Mouse (Mus musculus) spleen, adult 2 months (tissue): ENCODE results near the gene Cltc.

Experiments
- CTCF ChIP-seq: fragments of 200-500 bp; IDR thresholded peaks from 2 replicates; pipeline ENCODE4 v1.5.1; 2011; ENCODE audit warnings: mild to moderate bottlenecking, inconsistent platforms; ENCODE audit not compliant: insufficient read depth, insufficient read length, insufficient replicate concordance; ENCODE audit errors: extremely low read depth
- POLR2A ChIP-seq: fragments of 200-500 bp; IDR thresholded peaks from 2 replicates; pipeline ENCODE4 v1.6.1; 2011; ENCODE audit warnings: low read depth, low read length, inconsistent platforms

DNA sequence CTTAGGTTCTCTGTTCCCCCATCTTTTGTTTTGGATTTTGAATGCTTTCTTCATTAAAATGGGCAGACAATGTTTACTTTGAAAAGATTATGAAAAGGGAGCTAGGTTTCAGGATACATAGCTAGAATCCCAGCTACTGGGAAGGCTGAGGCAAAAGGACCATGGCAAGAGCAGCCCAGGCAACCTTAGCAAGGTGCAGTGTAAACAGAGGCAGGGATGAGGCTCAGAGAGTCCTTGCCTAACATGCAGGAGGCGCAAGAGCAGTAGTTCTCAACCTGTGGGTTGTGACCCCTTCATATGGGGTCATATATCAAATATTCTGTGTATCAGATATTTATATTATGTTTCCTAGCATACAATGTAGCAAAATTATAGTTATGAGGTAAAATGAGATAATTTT, 72.0 kb downstream of the Cltc start:
- TF ChIP-seq CTCF (no peak), POLR2A (no peak)
